Mouse (Mus musculus) frontal cortex, postnatal 10 days (tissue): ENCODE results near the gene Tspan32.

Experiments used
- DNase-seq, 2 experiments: peaks; one replicate each; pipeline ENCODE4 v3.0.0; 2022; ENCODE audit warnings: low spot score in 2 of 2, mixed read lengths in 1 of 2

The Tspan32 gene

GRCm38 (mm10) chr7:143007599-143008369 lies 2.9 kb downstream of the Tspan32 start:
- DNase-seq = peak; percentile 87 to 90

GRCm38 (mm10) chr7:143008370-143008926 lies 3.6 kb downstream of the Tspan32 start:
- peak in 1 of 2 experiments; percentile 15 for DNase-seq

- no peak for DNase-seq
These were observed 4.3 kb downstream of the Tspan32 start for GRCm38 (mm10) chr7:143008996-143009665.

- DNase-seq = no peak
These were observed 5.2 kb downstream of the Tspan32 start for GRCm38 (mm10) chr7:143009996-143010395.

GRCm38 (mm10) chr7:143011226-143011625 lies 6.4 kb downstream of the Tspan32 start:
- DNase-seq = no peak

GRCm38 (mm10) chr7:143012230-143012875 lies 7.5 kb downstream of the Tspan32 start:
- DNase-seq = peak in 1 of 2 experiments; percentile 20

DNA sequence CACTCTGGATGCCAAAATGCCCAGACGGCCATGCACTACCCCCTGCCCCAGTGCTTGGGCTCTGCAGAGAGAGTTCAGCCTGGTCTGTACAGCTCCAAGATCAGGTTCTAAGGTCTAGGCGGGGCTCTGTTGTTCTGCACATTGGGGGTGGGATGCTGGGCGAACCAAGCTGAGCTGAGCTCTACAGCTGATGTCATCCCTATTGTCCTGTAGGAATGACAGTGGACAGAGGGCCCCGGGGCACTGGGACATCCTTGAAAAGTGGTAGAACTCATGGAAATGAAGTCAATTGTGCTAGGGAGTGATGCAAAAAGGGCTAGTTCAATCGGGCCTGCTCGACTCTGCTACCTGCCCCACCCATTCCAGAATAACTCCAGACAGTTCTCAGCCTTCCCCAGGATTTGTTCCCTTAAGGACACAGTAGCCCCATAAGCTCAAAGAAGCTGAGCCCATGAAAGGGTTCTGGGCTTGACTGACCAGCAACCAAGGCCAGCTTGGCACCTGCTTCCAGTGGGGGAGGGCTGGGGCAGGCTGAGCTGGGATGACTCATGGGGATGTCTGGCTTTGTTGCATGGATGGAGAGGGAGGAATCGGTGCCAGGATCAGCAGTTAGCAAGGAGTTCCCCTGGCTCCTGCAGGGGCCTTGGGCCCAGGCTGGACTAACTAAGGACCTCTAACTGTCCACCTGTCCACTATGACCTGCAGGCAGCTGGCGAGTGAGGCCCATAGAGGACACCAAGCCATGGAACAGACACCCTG lies 8.8 kb downstream of the Tspan32 start:
- DNase-seq = peak in 1 of 2 experiments; percentile 20

GRCm38 (mm10) chr7:143014862-143015659 lies 10.2 kb downstream of the Tspan32 start:
- no peak for DNase-seq

DNA sequence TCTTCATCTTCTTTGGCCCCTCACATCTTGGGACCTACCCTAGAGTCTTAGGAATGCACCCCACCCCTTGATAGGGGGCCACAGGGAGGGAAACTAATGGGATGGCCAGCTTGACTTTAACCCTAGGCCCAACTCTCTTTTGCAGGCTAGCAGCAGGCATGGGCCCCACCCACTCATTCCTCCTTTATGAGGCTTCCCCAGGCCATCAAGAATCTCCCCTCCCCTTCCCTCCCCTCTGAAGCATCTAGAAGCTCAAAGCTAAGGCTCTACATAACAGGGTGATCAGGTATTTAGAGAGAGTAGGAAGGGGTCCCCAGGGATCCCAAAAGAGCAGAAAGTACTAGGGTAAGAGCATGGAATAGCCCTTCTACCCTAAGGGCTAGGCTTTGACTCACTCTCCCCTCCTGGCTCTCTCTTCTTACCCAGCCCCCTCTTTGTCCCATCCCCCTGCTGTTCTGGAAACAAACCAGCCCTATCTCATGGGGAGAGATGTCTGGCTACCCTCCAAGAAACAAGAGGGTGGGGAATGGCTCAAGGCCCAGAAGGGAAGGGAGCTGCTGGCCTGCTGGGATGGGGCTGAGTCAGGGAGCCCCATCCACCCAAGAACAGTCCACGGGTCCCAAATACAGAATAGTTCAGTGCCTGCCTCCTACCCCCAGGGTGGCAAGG lies 11.0 kb downstream of the Tspan32 start:
- DNase-seq = peak in 1 of 2 experiments; percentile 51

- DNase-seq = no peak
These were observed 11.7 kb downstream of the Tspan32 start for GRCm38 (mm10) chr7:143016424-143017142.

DNA sequence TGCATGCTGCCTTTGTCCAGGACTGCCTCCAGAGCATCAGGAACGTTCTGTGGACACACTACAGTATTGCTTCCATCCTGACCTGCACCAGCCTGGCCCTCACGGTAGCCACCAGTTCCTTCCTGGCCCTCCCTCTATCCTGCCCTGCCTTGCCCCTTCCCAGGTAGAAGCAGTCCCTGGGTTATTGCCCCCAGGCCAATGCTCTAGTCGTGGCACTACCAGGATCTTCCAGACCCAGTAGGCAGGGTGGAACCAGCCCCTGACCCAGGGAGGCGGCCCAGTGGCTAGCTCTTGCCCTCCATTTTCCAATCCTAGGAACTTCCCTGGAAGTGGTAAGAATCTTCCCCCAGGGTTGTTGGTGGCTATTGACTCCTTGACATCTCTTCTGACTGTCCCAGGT lies 12.3 kb downstream of the Tspan32 start:
- DNase-seq = no peak

DNA sequence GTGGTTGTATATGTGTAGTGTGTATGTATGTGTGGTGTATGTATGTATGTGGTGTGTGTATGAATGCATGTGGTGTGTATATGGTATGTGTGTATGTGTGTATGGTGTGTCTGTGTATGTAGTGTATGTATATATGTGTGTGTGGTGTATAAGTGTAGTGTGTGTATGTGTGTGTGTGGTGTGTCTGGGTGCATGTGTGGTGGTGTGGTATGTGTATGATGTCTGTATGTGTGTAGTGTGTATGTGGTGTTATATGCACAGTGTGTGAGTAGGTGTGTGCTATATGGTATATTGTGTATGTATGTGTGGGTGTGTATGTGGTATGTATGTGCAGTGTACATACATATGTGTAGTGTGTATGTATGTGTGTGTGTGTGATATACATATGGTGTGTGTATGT lies 15.2 kb downstream of the Tspan32 start:
- no peak for DNase-seq

DNA sequence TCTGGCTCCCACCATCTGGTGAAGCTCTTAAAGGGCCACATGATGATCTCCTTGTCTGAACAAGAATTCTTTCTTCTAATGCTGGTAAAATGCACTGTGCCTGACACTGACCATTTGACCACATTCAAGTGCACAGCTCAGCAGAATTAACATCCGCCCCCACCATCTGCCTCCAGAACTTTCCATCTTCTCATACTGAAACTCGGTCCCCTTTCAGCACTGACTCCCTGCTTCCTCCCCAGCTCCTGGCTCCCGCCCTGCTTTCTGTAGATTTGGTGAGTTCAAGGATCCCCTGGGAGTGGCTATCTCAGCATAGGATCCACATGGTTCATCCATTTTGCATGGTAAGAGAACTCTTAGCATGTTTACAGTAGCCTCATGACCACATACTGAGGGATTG lies 15.9 kb downstream of the Tspan32 start:
- DNase-seq = no peak

DNA sequence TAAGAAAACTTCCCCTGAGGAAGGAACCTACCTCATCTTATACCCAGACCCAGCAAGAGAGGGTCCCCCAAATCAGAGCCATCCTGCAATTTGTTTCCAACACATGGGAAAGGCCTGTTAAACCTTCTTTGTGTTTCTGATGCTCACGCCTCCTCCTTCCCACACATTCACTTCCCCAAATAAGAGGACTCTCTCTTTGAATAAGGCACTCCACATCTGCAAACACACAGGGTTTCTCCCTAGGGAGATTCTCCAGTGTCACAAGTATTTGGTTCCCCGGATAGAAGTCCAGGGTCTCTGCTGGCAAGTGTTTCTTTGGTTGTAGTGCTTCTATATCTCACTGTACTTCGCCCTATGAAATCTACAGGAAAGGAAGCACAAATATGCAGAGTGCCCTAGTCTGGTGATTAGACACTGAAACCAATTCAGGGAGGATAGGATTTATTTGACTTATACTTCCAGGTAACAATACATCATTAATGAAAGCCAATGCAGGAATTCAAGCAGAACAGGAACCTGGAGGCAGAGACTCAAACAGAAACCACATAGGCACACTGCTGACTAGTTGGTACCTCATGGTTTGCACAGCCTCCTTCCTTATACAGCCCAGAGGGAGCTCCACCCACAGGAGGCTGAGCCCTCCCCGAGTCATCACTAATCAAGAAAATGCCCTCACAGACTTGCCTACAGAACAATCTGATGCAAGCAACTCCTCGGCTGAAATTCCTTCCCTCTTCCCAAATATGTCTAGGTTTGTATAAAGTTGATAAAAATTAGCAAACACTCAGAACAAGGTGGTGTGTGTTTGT lies 16.7 kb downstream of the Tspan32 start:
- no peak for DNase-seq

DNA sequence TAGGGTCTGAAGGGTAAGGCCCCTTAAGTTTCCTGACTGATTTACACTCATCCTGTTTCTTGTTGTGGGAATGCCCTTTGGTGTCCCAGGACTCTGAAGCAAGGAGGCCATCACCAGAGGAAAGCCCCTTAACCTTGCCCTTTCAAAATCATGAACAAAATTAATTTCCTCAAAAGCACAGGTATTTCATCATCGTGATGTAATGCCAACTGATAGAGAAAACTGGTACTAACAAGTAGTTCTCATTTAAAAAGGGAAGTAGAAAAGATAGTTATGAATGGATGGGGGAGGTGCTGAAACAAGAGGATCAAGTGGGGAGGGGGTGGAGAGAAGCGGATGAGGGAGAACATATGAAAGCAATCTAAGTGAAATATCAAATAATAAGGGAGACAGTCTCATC lies 18.7 kb downstream of the Tspan32 start:
- no peak for DNase-seq

DNA sequence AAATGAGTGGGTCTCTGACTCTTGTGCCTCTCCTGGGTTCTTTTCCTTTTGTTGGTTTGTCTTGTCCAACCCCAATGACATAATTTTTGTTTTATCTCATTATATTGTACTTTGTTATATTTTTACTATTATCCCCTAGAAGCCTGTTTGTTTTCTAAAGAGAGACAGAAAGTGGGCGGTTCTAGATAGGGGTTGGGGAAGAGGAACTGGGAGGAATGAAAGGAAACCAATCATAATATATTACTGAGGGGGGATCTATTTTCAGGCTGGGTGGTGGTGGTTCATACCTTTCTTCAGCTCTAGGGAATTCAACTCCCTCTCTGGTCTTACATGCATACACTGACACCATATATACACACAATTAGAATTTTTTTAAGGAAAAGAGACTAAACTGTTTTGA lies 19.4 kb downstream of the Tspan32 start:
- DNase-seq = no peak

GRCm38 (mm10) chr7:143025496-143025895 lies 20.6 kb downstream of the Tspan32 start:
- no peak for DNase-seq

DNA sequence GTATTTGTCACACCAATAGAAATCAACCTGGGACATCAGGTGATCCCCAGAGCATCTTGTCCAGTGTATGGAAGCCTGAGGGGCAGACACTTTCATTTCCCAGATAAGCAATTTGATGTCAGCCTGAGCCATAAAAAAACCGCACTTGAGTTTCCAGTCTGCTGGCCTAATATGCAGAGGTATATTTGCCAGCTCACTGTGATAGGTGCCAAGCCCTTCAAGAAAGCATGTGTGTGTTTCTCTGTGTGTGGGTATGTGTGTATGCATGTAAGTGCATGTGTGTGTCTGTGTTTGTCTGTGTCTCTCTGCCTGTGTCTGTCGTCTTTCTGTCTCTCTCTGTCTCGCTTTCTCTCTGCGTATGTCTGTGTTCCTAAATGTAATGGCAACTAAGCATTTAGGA lies 22.4 kb downstream of the Tspan32 start:
- DNase-seq = no peak

DNA sequence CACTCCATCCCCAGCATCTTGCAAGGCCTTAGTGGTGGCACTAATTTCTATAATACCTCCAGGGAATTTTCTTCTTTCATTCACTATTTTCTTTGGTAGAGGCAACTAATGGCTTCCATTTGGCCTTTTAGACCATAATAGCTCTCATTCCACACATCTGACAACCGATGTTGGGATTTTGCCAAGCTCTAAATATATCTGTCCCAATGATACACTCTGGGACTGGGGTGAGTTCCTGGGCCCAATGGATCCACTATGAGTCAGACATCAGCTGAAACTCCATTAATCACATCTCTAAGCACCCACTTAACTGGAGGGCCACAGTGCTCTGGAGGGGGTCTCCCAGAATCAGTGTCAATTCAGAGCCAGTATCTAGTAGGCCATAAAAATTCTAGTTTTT lies 27.0 kb downstream of the Tspan32 start:
- no peak for DNase-seq
